Mouse (Mus musculus): ENCODE measurements around the gene Gm11111.

Gm11111 gene

GRCm38 (mm10) chr5:98580811-98581210 is 28.3 kb downstream of the Gm11111 start:
- in situ Hi-C loops (cut with MboI; ENCODE audit: unreplicated experiment in 2 of 2), result no loop called here

- in situ Hi-C loops (cut with MboI; ENCODE audit: unreplicated experiment in 2 of 2), result no loop called here
Measured at GRCm38 (mm10) chr5:98582051-98582450, 29.6 kb downstream of the Gm11111 start.

- in situ Hi-C loops (cut with MboI; ENCODE audit: unreplicated experiment in 2 of 2), result no loop called here
Measured at GRCm38 (mm10) chr5:98585915-98586314, 33.4 kb downstream of the Gm11111 start.
